Mouse (Mus musculus) heart, embryonic 10.5 days (tissue): Measurements from ENCODE around the gene Aldh1a3. TPM values are rescaled to one million over a fixed set of nuclear protein-coding genes. Genes with fewer than 3 reads are reported as not detected.

Experiments
- DNase-seq: peaks from one replicate; pipeline ENCODE4 v3.0.0-alpha.2; 2017; ENCODE audit warnings: low spot score
- H3K27ac ChIP-seq: fragments of 300-500 bp; sonication (generic); 2 replicates; pipeline ENCODE4 v1.5.1; 2016; ENCODE audit warnings: mild to moderate bottlenecking
- H3K27me3 ChIP-seq: fragments of 300-500 bp; sonication (generic); 2 replicates; pipeline ENCODE4 v1.6.1; 2016; ENCODE audit warnings: mild to moderate bottlenecking; ENCODE audit not compliant: poor library complexity, insufficient read depth, severe bottlenecking
- H3K36me3 ChIP-seq: fragments of 300-500 bp; sonication (generic); 2 replicates; pipeline ENCODE4 v1.6.1; 2016; ENCODE audit warnings: mild to moderate bottlenecking, moderate library complexity
- H3K4me1 ChIP-seq: fragments of 300-500 bp; sonication (generic); 2 replicates; pipeline ENCODE4 v1.6.1; 2016; ENCODE audit warnings: mild to moderate bottlenecking
- H3K4me3 ChIP-seq: fragments of 300-500 bp; sonication (generic); 2 replicates; pipeline ENCODE4 v1.5.1; 2016; ENCODE audit warnings: mild to moderate bottlenecking, moderate library complexity
- H3K9me3 ChIP-seq: fragments of 300-500 bp; sonication (generic); 2 replicates; pipeline ENCODE4 v1.6.1; 2016; ENCODE audit warnings: mild to moderate bottlenecking, moderate library complexity
- WGBS: fragments of 180-500 bp; shearing (Covaris S2); methylation state at CpG from one replicate; pipeline ENCODE4 v1.1.7; 2016; 5-methylcytosine and 5-hydroxymethylcytosine counted together
- microRNA-seq: library from miRNA; unstranded; fragments of <30 nt; microRNA quantifications from one replicate; pipeline ENCODE4, GENCODE M21; 2017
- polyA plus RNA-seq: library from polyadenylated mRNA; unstranded; fragments of >200 nt; fragmentation: Nextera tagmentation; extraction: Ambion mirVana; gene quantifications from 2 replicates; pipeline ENCODE4 v1.2.1, GENCODE M21; 2016

Aldh1a3 gene
- polyA plus RNA-seq, 1 experiment from 2014 or later, result 1.6 TPM

DNA sequence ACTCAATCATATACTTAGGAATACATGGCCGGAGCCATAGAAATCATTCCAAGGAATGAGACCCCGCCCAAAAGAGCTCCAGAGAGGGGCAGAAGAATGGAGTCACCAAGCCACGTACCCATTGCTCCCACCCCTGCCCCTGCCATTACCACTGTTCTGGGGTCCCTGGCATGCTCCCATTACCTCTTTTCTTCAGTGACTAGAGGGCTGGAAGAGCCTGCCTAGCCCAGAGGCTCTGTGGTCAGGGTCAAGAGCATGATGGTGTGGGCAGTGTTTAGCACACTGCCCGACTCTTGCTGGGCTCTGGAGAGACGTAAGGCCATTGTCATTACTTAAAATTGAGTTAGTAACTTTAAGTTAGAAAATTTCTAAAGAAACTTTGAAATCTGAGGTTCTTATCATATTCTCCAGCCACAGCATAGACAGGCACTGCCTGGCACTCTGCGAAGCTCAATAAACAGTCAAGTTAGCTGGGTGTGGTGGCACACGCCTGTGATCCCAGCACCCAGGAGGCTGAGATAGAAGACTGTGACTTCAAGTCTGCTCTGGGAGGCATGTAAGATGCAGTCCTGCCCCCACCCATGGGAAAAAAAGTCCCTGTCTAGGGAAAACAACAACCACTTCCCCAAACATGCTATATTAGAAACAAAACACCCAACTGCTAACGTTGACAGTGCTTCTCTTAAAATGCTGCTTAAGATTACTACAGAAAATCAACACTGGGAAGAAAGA lies 71.4 kb downstream of the Aldh1a3 start:
- Histone ChIP-seq H3K36me3 (peaks cover 6% of the 10 kb centered on the region; the same call in 1 of the 2 replicates), H3K4me3 (no peak overlapping the region), H3K4me1 (no peaks in the 10 kb centered on the region), H3K27ac (no peak overlapping the region), H3K27me3 (no peaks in the 10 kb centered on the region), H3K9me3 (no peaks in the 10 kb centered on the region)
- WGBS, result 78% methylated on average over 8 of the region's 8 CpGs
- no peak for DNase-seq

DNA sequence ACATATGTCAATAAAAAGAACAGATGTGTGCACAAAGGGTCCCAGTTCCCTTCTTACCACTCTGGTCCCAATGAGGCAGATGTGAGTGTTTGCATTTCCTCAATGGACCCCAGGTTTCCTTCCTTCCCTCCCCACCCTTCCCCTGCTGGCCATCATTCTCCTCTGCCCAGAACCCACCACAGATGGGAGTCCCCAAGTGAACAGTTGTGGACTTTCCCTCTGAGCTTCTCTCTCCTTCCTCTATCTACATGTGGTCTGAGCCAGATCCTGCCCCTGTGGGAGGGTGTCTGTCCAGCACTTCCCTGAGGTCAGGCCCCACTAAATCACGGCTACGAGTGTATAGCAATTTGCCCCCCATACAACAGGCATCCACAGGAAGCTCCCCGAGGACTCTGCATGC lies 72.4 kb downstream of the Aldh1a3 start:
- no peaks in the 10 kb centered on the region for H3K27me3 ChIP-seq
- H3K9me3 ChIP-seq, result no peaks in the 10 kb centered on the region
- no peaks in the 10 kb centered on the region; the same call in 1 of the 2 replicates for H3K36me3 ChIP-seq
- H3K4me3 ChIP-seq, result no peak overlapping the region
- peaks cover 2% of the 10 kb centered on the region; the same call in 1 of the 2 replicates for H3K4me1 ChIP-seq
- WGBS, result 57% methylated on average over 3 of the region's 3 CpGs
- DNase-seq, result no peak
- no peak overlapping the region for H3K27ac ChIP-seq

- Histone ChIP-seq H3K36me3 (no peaks in the 10 kb centered on the region), H3K4me1 (peaks cover 7% of the 10 kb centered on the region), H3K9me3 (no peaks in the 10 kb centered on the region), H3K27me3 (no peaks in the 10 kb centered on the region), H3K4me3 (no peak overlapping the region), H3K27ac (no peak overlapping the region)
- no peak for DNase-seq
- WGBS, result 82% methylated on average over 4 of the region's 4 CpGs
Measured at GRCm38 (mm10) chr7:66351074-66351473, 76.2 kb downstream of the Aldh1a3 start.

DNA sequence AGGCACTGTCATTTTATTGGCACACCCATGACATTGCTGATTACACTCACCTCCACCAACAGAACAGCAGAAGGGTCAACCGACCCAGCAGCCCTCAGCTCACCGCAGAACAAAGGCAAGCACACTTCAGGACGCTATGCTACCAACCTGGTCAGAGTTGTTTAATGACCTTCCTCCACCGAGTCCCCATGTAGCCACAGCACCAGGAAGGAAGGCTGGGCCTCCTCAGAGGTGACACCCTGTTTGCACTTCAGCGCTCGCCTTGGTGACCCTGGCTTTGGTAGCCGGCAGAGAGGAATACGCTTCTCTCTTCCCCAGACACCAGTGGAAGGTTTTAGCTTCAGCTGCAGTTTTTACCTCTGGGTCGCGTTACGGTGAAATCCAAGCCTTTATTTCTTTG lies 77.6 kb downstream of the Aldh1a3 start:
- peaks cover 7% of the 10 kb centered on the region for H3K4me1 ChIP-seq
- H3K27ac ChIP-seq, result no peak overlapping the region
- H3K4me3 ChIP-seq, result no peak overlapping the region
- no peaks in the 10 kb centered on the region for H3K9me3 ChIP-seq
- no peak for DNase-seq
- WGBS, result 43% methylated on average over 11 of the region's 11 CpGs
- no peaks in the 10 kb centered on the region for H3K27me3 ChIP-seq
- no peaks in the 10 kb centered on the region for H3K36me3 ChIP-seq

GRCm38 (mm10) chr7:66348588-66348987 lies 78.7 kb downstream of the Aldh1a3 start:
- Histone ChIP-seq H3K9me3 (no peaks in the 10 kb centered on the region), H3K27me3 (no peaks in the 10 kb centered on the region), H3K36me3 (no peaks in the 10 kb centered on the region), H3K4me1 (peaks cover 7% of the 10 kb centered on the region), H3K4me3 (no peak overlapping the region), H3K27ac (no peak overlapping the region)
- DNase-seq, result no peak
- 83% methylated on average over 10 of the region's 10 CpGs for WGBS

DNA sequence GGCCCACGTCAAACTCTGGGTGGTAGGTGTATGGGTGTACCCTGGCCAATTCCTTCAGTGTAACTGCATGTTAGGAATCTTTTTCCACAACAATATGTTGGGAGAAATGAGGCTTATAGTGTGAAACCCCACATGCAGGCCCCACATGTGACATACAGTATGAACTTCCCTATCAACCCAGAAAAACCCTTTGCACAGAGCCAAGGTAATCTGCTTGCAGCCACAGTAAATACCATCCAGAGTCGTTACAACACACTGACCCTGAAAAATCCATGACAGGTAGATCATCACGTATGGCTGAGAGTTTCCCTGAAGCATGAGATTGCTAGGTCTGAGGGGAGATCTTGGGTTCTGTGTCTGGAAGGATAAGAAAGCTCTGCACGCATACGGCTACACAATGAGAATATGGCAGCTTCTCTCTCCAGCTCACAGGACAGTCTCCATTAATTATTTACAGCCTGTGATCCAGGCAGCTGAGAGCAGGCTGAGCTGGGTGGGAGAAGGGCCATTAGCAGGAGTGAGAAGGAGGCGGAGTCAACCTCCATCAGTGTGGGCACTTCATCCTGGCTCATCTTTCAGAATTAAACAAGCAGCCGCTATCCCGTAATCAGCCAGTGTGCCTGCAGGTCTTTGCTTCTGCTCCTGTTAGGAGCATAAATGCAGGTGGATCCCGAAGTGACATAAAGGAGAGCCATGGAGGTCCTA lies 80.2 kb downstream of the Aldh1a3 start:
- 59% methylated on average over 9 of the region's 9 CpGs for WGBS
- Histone ChIP-seq H3K9me3 (no peaks in the 10 kb centered on the region), H3K27ac (no peak overlapping the region), H3K27me3 (no peaks in the 10 kb centered on the region), H3K4me1 (peaks cover 7% of the 10 kb centered on the region), H3K36me3 (no peaks in the 10 kb centered on the region), H3K4me3 (no peak overlapping the region)
- DNase-seq, result no peak

- Histone ChIP-seq H3K9me3 (no peaks in the 10 kb centered on the region), H3K36me3 (no peaks in the 10 kb centered on the region), H3K4me3 (no peak overlapping the region), H3K27me3 (no peaks in the 10 kb centered on the region), H3K27ac (no peak overlapping the region), H3K4me1 (peaks cover 8% of the 10 kb centered on the region)
- DNase-seq, result no peak
- 82% methylated on average over 5 of the region's 5 CpGs for WGBS
Measured at GRCm38 (mm10) chr7:66343307-66343706, 84.0 kb downstream of the Aldh1a3 start.

GRCm38 (mm10) chr7:66342831-66343230 lies 84.5 kb downstream of the Aldh1a3 start:
- WGBS, result 65% methylated on average over 6 of the region's 6 CpGs
- H3K4me3 ChIP-seq, result no peak overlapping the region
- no peaks in the 10 kb centered on the region for H3K27me3 ChIP-seq

DNA sequence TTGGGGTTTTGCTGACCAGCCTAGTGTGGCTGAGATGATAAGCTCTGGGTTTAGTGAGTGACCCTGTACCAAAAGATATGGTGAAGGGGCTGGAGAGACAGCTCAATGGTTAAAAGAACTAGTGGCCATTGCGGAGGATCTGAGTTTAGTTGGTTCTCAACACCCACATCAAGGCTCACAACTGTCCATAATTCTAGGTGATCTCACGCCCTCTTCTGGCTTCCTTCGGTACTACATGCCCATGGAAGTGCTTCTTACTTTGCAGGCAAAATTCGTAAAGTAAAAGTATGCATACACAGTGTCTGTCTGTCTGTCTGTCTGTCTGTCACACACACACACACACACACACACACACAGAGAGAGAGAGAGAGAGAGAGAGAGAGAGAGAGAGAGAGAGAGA lies 85.0 kb downstream of the Aldh1a3 start:
- Histone ChIP-seq H3K4me3 (no peak overlapping the region), H3K27me3 (no peaks in the 10 kb centered on the region), H3K27ac (no peak overlapping the region), H3K36me3 (no peaks in the 10 kb centered on the region), H3K9me3 (no peaks in the 10 kb centered on the region), H3K4me1 (peaks cover 8% of the 10 kb centered on the region)
- DNase-seq, result no peak
- 33% methylated on average over 4 of the region's 4 CpGs for WGBS

More at GRCm38 (mm10) chr7:66342831-66343230, 84.5 kb downstream of the Aldh1a3 start:
- H3K4me1 ChIP-seq, result peaks cover 8% of the 10 kb centered on the region
- H3K9me3 ChIP-seq, result no peaks in the 10 kb centered on the region
- no peak overlapping the region for H3K27ac ChIP-seq
- no peaks in the 10 kb centered on the region for H3K36me3 ChIP-seq
- DNase-seq, result no peak

Small RNA genes lying within 50 kb of the gene (microRNA-seq; reads per million reads assigned to microRNA genes)
- gene Mir7057, result not detected

Other genes with a start within 250 kb of the Aldh1a3 start
- not detected in 2 replicates for gene Gm10974, start 61.6 kb downstream of the Aldh1a3 start, polyA plus RNA-seq
- 9.9 and 12.3 TPM in 2 replicates for gene Lrrk1, start 39.2 kb downstream of the Aldh1a3 start, polyA plus RNA-seq